Mouse (Mus musculus) myocyte (in vitro differentiated cells): Measurements from ENCODE around the gene Ttc21a.

ENCODE experiments used
- CEBPB ChIP-seq: IDR thresholded peaks from 2 replicates; pipeline ENCODE4 v1.6.1; 2011; ENCODE audit warnings: mild to moderate bottlenecking, moderate library complexity; ENCODE audit not compliant: poor library complexity, insufficient read depth, severe bottlenecking
- E2F4 ChIP-seq: IDR thresholded peaks from one replicate; pipeline ENCODE4 v1.6.1; 2011; ENCODE audit warnings: mild to moderate bottlenecking, control low read depth, moderate library complexity; ENCODE audit not compliant: insufficient read depth
- MAX ChIP-seq: IDR thresholded peaks from one replicate; pipeline ENCODE4 v1.6.1; 2011; ENCODE audit warnings: low read depth, mild to moderate bottlenecking, control low read depth
- MYOD1 ChIP-seq, 3 experiments: IDR thresholded peaks; one replicate each; pipeline ENCODE4 v1.6.1; 2011; ENCODE audit warnings: control low read depth in 2 of 3, low read depth in 2 of 3, mild to moderate bottlenecking in 2 of 3, moderate library complexity in 1 of 3; ENCODE audit not compliant: insufficient read length in 2 of 3, control insufficient read depth in 1 of 3
- POLR2A ChIP-seq: IDR thresholded peaks from one replicate; pipeline ENCODE4 v1.6.1; 2011; ENCODE audit warnings: low read depth, mild to moderate bottlenecking, control low read depth, moderate library complexity; ENCODE audit not compliant: insufficient read length
- POLR2AphosphoS2 ChIP-seq: IDR thresholded peaks from one replicate; pipeline ENCODE4 v1.6.1; 2011; ENCODE audit warnings: low read depth, control low read depth; ENCODE audit not compliant: insufficient read length
- SRF ChIP-seq: IDR thresholded peaks from one replicate; pipeline ENCODE4 v1.6.1; 2011; ENCODE audit warnings: low read depth; ENCODE audit not compliant: control insufficient read depth, insufficient read length
- TCF12 ChIP-seq: IDR thresholded peaks from one replicate; pipeline ENCODE4 v1.6.1; 2011; ENCODE audit warnings: mild to moderate bottlenecking, control low read depth; ENCODE audit not compliant: poor library complexity, insufficient read depth, severe bottlenecking
- USF1 ChIP-seq: IDR thresholded peaks from one replicate; pipeline ENCODE4 v1.6.1; 2011; ENCODE audit warnings: low read depth, mild to moderate bottlenecking, control low read depth, moderate library complexity

GRCm38 (mm10) chr9:119909931-119910330 is 27.5 kb upstream of the Ttc21a start:
- TF ChIP-seq POLR2A = no peak
- no peak for TF ChIP-seq E2F4
- no peak for TF ChIP-seq SRF
- no peak for TF ChIP-seq USF1
- TF ChIP-seq POLR2AphosphoS2 = no peak
- no peak for TF ChIP-seq MAX
- no peak for TF ChIP-seq TCF12
- no peak for TF ChIP-seq CEBPB
- no peak for TF ChIP-seq MYOD1 (IDR thresholded peaks at IDR 0.05; ENCODE audit: control insufficient read depth in 1 of 3, insufficient read length in 2 of 3, low read depth in 2 of 3)
